Mouse (Mus musculus): ENCODE data around the gene Fosb. TPM values are rescaled to one million over a fixed set of nuclear protein-coding genes. Genes with fewer than 3 reads are reported as not detected.
"Not testable (repeated sequence)": the region's sequence is repeated elsewhere in the genome, so short reads cannot be mapped to it uniquely, and the experiment has no call there.

Fosb gene
- polyA plus RNA-seq, 1 experiment from 2014 or later: 0.26 TPM

DNA sequence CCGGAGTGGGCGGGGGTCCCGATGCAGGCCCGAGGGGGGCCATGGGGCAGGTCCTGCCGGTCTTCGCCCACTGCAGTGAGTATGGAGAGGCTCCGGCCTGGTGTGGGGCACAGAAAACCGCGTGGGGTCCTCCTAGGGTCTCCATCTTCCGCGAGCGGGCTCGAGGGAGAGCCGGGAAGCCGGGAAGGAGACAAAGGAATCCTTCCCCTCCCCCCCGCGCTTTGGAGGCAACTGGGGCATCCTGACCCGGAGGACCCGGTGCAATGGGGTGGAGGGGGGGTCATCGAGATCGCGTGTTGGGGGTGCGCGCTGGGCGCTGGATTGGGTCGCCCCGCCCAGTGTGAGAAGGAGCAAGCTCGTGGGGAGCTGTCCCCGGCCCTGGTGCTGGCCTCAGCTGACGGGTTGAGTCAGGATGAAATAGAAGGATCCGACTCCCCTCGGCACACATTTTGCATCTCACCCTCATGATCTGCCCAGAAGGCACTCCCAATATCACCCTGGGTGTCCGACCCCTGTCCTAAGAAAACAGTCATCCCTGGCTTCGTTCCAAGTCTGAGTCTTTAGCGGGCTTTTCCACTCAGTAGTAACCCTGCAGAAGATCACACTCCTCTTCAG lies 27.0 kb downstream of the Fosb start:
- ATAC-seq (replicated peaks; ENCODE audit: low FRiP score): peak; percentile 70
- H3K4me3 ChIP-seq (replicated peaks): peak overlapping the region; percentile 65
- H3K4me1 ChIP-seq: peaks cover 24% of the 10 kb centered on the region
- peak overlapping the region; percentile 98 for H3K4me2 ChIP-seq
- H3K27me3 ChIP-seq: peaks cover 56% of the 10 kb centered on the region
- H3K36me3 ChIP-seq: no peaks in the 10 kb centered on the region
- H3K27ac ChIP-seq: no peak overlapping the region
- H3K9ac ChIP-seq: peak overlapping the region; percentile 37; the same call in 1 of the 2 replicates
- WGBS: 1% methylated on average over 35 of the region's 35 CpGs
- no peaks in the 10 kb centered on the region for H3K9me3 ChIP-seq (replicated peaks)

DNA sequence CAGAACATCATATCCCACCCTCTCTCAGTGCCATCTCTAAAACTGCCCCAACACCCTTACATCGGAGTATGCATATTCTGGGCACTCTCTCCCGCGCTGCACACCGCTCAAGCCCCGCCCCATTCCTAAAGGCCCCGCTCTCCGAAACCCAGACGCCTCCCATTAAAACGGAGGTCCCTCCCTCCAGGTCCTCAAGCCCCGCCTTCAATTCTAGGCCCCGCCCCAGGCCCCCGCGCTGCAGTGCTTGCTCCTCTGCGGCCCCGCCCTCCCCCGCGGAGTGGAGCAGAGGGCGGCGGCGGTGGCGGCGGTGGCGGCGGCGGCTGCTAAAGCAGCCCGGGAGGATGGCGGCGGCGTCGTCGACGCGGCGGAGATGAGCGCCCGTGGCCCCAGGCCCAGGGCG lies 27.5 kb downstream of the Fosb start, which contains the start of gene Rtn2:
Gene Rtn2 (plus strand): TSS at position 240 of the 400 bp plus-strand sequence.
- peak within 1 kb of the TSS; percentile 37; the same call in 1 of the 2 replicates for H3K9ac ChIP-seq

DNA sequence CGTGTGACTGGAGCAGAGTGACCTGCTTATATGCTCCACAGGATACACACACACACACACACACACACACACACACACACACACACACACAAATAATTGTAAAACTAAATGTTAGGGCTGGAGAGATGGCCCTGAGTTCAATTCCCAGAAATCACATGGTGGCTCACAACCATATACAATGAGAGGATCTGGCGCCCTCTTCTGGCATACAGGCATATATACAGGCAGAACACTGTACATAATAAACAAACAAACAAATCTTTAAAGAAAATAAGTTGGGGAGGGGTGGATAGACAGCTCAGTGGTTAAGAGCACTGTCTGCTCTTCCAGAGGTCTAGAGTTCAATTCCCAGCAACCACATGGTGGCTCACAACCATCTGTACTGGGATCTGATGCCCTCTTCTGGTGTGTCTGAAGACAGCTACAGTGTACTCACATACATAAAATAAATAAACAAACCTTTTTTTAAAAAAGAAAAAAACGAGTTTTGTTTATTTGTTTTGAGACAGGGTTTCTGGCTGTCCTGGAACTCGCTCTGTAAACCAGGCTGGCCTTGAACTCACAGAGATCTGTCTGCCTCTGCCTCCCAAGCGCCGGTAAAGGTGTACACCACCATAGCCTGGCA lies 28.1 kb downstream of the Fosb start:
- not testable (repeated sequence) for H3K36me3 ChIP-seq; ATAC-seq (replicated peaks; ENCODE audit: low FRiP score); H3K27ac ChIP-seq; H3K9ac ChIP-seq; H3K9me3 ChIP-seq (replicated peaks)
- H3K4me3 ChIP-seq (replicated peaks): peak overlapping the region; percentile 65
- H3K27me3 ChIP-seq: peaks cover 67% of the 10 kb centered on the region
- 38% methylated on average over 6 of the region's 6 CpGs for WGBS
- H3K4me1 ChIP-seq: peaks cover 24% of the 10 kb centered on the region
- peak overlapping the region; percentile 98 for H3K4me2 ChIP-seq

More for the DNA sequence above, 27.5 kb downstream of the Fosb start, which contains the start of gene Rtn2:
- H3K9me3 ChIP-seq (replicated peaks): no peaks in the 10 kb centered on the region
- under 1% methylated on average over 34 of the region's 37 CpGs for WGBS
- peaks cover 24% of the 10 kb centered on the region for H3K4me1 ChIP-seq
- ATAC-seq (replicated peaks; ENCODE audit: low FRiP score): peak; percentile 79
- H3K4me2 ChIP-seq: peak within 1 kb of the TSS; percentile 98
- H3K36me3 ChIP-seq: no peaks in the 10 kb centered on the region
- H3K27ac ChIP-seq: no peak within 1 kb of the TSS
- H3K4me3 ChIP-seq (replicated peaks): peak within 1 kb of the TSS; percentile 65
- H3K27me3 ChIP-seq: peaks cover 62% of the 10 kb centered on the region

DNA sequence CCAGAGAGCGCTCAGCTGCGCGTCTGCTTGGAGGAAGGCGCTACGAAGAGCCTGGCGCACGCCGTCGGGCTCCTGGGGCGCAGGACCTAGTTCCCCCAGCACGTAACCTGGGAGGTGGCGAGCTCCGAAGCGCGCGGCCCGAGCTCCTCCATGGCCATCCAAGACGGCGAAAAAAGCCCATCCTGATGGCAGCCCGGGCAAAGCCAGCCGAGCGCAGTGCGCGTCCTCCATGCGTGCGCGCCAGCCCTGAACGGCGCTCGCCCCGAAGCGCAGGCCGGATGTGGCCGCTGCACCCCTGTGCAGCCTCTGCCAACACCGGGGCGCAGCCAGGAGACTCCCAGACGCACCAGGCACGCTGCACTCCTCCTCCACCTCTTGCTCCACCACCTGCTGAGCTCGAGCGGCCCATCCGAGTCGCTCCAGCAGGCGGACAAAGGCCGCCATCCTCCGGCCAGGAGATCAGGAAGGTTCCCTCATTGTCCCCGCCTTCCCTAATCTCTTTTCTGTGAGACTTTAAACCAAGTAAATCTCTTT lies 30.2 kb downstream of the Fosb start, which contains the start of gene Ppm1n:
Gene Ppm1n (minus strand): TSS at position 484 of the 534 bp plus-strand sequence.
- Histone ChIP-seq H3K4me1 (peaks cover 24% of the 10 kb centered on the region), H3K9ac (no peak within 1 kb of the TSS), H3K27ac (no peak within 1 kb of the TSS), H3K9me3 (replicated peaks) (no peaks in the 10 kb centered on the region), H3K27me3 (peaks cover 66% of the 10 kb centered on the region), H3K36me3 (no peaks in the 10 kb centered on the region), H3K4me3 (replicated peaks) (peak within 1 kb of the TSS; percentile 39), H3K4me2 (peak within 1 kb of the TSS; percentile 62)
- WGBS: 1% methylated on average over 46 of the region's 46 CpGs
- no peak for ATAC-seq (replicated peaks; ENCODE audit: low FRiP score)

DNA sequence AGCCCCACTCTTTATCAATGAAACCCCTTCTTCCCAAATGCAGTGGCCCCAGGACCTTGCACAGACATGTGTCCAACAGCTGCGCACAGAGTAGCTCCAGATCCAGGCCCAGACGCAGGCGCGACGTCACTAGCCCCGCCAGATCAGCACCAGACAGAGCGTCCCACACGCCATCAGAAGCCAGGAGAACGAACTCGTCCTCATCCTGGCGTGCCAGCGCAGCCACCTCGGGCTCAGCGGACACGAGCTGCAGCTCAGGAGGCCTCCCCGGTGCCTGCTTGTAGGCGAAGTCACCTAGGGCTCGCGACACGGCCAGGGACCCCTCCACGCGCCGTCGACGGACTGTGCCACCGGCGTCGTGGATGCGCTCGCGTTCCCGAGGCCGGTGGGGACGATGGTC lies 30.8 kb downstream of the Fosb start:
- H3K4me3 ChIP-seq (replicated peaks): peak overlapping the region; percentile 39
- no peak overlapping the region for H3K27ac ChIP-seq
- no peaks in the 10 kb centered on the region for H3K9me3 ChIP-seq (replicated peaks)
- H3K4me1 ChIP-seq: peaks cover 24% of the 10 kb centered on the region
- no peak overlapping the region for H3K9ac ChIP-seq
- 5% methylated on average over 34 of the region's 34 CpGs for WGBS
- H3K4me2 ChIP-seq: peak overlapping the region; percentile 62
- peaks cover 60% of the 10 kb centered on the region for H3K27me3 ChIP-seq
- no peaks in the 10 kb centered on the region for H3K36me3 ChIP-seq
- ATAC-seq (replicated peaks; ENCODE audit: low FRiP score): no peak

DNA sequence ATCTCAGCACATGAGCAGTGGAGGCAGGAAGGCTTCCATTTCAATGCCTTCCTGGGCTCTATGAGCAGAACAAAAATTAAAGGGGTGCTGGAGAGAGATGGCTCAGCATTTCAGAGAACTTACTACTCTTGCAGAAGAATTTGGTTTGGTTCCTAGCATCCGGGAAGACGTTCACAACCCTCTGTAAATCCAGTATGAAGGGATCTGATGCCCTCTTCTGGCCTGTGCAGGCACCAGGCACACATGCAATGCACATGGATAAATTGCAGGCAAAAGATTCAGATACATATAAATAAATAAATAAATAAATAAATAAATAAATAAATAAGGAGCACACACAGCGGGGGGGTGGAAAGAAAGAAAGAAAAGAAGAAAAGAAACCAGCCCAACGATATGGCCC lies 33.6 kb downstream of the Fosb start:
- H3K9ac ChIP-seq: no peak overlapping the region
- 62% methylated on average over 4 of the region's 4 CpGs for WGBS
- no peak overlapping the region for H3K4me3 ChIP-seq (replicated peaks)
- peaks cover 44% of the 10 kb centered on the region for H3K27me3 ChIP-seq
- no peaks in the 10 kb centered on the region for H3K9me3 ChIP-seq (replicated peaks)
- no peak overlapping the region for H3K27ac ChIP-seq
- H3K36me3 ChIP-seq: no peaks in the 10 kb centered on the region
- peaks cover 13% of the 10 kb centered on the region for H3K4me1 ChIP-seq
- no peak for ATAC-seq (replicated peaks; ENCODE audit: low FRiP score)
- no peak overlapping the region for H3K4me2 ChIP-seq

DNA sequence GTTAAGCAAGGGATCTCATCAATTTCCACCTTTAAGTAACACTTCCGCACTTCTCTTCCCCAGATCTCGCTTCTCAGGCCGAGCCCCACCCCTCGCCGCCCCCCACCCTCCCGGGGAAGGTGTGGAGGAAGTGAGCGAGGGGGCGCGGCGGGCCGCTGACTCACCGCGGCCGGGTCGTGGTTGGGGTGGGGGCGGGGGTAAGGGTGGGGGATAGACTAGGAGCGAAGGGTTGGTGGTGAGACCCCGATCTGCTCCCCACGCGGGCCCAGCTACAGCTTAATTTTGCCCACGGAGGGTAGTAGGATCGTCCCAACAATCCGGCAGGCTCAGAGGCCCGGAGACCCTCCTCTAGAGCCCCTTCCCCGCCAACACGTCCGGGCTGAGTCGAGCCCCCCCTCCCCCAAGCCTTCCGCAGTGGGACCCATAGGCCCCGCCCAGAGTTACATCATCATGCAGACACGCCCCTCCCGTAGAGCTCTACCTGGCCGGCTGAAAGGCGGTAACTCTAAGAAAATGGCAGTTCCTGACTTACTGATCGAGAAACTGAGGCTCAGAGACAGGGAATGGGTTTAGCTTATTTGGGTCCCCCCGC lies 37.6 kb downstream of the Fosb start:
- ATAC-seq (replicated peaks; ENCODE audit: low FRiP score): peak; percentile 73
- Histone ChIP-seq H3K4me2 (peak overlapping the region; percentile 96), H3K4me1 (peaks cover 39% of the 10 kb centered on the region), H3K9me3 (replicated peaks) (no peaks in the 10 kb centered on the region), H3K27me3 (peaks cover 4% of the 10 kb centered on the region; the same call in 1 of the 2 replicates), H3K4me3 (replicated peaks) (peak overlapping the region; percentile 98), H3K36me3 (peaks cover 11% of the 10 kb centered on the region), H3K9ac (peak overlapping the region; percentile 94), H3K27ac (peak overlapping the region; percentile 98)
- 1% methylated on average over 31 of the region's 36 CpGs for WGBS

DNA sequence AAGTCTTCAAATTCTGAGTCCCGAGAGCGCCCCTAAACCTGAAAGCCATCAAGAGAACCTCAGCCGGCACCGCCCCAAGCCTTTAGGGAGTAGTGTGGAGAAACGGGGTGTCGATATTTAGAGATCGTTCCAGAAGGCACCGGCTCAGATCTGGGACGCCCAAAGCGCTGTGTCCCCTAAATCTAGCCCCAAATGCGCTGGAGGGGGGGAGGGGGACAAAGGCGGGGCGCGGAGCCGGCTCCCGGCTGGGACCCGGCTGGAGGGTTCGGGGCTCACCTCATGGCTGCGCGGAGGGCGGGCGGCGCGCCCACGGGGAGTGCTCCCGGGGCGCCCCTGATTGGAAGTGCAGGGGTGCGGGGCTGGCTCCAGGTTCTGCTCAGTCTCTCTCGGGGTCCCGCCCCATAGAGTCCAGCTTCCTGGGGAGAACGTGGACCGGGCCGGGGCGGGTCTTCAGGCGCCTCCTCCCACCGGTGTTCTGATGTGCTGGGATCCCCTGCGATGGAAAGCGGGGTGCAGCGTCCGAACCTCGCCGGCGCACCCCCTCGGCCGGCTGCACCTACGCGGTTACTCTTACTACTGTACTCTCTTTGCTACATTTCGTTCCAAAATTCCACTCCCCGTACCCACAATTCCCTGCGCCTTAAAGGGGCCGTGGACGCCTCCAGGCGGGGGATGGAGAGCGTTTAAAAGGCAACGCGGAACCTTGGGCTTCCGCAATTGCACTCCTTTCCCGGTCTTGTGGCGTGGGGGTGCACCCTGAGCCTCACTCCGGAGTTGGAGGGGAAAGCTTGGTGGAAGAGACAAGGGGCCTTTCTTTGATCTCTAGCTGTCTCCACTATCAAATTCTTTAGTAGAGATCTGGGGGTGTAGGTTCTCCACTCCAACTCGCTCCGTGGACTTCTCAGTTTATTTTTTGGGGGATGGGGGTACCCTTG lies 38.3 kb downstream of the Fosb start, which contains the start of gene Vasp:
Gene Vasp (minus strand): TSS at position 580 of the 935 bp plus-strand sequence.
- peak; percentile 76 for ATAC-seq (replicated peaks; ENCODE audit: low FRiP score)
- H3K4me2 ChIP-seq: peak within 1 kb of the TSS; percentile 96
- peak within 1 kb of the TSS; percentile 98 for H3K4me3 ChIP-seq (replicated peaks)
- H3K36me3 ChIP-seq: peaks cover 14% of the 10 kb centered on the region
- under 1% methylated on average over 62 of the region's 62 CpGs for WGBS
- peak within 1 kb of the TSS; percentile 94 for H3K9ac ChIP-seq
- H3K27me3 ChIP-seq: no peaks in the 10 kb centered on the region
- peaks cover 46% of the 10 kb centered on the region for H3K4me1 ChIP-seq
- H3K27ac ChIP-seq: peak within 1 kb of the TSS; percentile 98
- no peaks in the 10 kb centered on the region for H3K9me3 ChIP-seq (replicated peaks)

DNA sequence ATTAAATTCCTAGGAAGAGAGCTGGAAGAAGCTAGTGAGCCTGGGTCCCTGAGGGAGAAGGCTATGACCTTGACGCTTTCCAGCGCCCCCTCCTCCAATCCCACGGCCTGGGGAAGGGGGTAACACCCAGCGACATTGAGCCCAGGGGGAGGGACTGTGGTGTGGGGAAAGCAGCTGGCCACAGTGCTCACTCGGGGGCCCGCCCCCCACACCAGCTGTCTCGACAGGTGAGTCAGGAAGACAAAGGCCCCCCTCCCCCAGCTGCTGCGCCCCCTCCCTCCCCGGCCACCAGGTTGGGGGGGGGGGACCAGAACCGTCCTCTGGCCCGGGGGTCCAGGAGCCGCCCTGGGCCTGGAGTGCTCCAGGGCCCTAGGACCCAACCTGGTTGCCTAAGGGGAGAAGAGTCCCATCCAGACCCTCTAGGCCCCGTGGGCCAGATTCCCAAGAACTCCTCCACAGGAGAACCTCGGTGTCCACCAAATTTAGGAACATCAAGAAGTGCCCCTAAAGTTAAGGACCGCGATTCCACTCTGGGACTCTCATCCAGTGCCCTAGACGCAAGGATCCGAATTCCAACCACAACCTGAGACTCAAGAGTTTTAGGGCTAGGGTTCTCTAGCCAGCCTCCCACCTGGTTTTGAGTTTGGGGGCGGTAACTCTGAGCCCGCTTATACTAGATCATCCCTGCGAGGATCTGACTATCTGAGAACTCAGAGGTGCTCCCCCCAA lies 39.2 kb downstream of the Fosb start:
- H3K36me3 ChIP-seq: peaks cover 20% of the 10 kb centered on the region
- peak overlapping the region; percentile 94 for H3K9ac ChIP-seq
- no peak for ATAC-seq (replicated peaks; ENCODE audit: low FRiP score)
- H3K4me2 ChIP-seq: peak overlapping the region; percentile 96
- under 1% methylated on average over 20 of the region's 21 CpGs for WGBS
- H3K4me1 ChIP-seq: peaks cover 55% of the 10 kb centered on the region
- peak overlapping the region; percentile 98 for H3K4me3 ChIP-seq (replicated peaks)
- H3K27ac ChIP-seq: peak overlapping the region; percentile 98
- H3K9me3 ChIP-seq (replicated peaks): no peaks in the 10 kb centered on the region
- H3K27me3 ChIP-seq: no peaks in the 10 kb centered on the region

DNA sequence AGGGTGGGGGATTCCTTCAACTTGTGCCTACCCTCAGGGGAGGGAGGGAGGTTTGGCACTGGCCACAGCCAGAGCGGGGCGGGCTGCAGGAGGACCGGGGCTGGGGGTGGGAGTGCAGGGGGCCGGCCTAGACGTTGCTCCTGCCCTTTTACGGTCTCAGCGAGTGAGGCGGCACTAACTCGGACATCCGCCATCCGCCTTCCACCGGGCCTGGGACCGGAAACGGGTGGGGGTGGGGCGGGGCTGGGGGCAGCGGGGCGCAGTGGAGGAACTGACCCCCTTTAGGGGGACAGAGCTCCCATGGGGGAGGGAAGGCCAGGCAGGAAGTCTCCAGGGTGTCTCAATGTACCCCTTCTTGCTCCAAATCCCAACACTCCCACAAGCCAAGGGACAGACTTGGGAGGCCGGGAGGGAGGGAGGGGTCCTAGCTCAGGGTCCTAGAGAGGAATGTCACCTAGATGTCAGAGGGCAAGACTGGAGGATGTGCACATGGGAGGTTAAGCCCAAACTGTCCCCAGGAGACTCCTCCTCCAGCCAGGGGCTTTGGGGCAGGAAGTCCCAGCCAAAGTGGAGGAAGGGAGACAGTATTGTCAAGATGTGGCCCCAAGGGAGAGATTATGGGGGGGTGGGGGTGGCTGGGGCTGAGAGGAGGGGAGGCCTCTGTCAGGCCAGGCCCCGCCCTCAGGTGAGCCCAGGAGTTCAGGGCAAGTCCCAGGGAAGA lies 40.0 kb downstream of the Fosb start:
- Histone ChIP-seq H3K27me3 (no peaks in the 10 kb centered on the region), H3K4me3 (replicated peaks) (peak overlapping the region; percentile 98), H3K9ac (peak overlapping the region; percentile 94), H3K4me1 (peaks cover 59% of the 10 kb centered on the region), H3K27ac (peak overlapping the region; percentile 98), H3K9me3 (replicated peaks) (no peaks in the 10 kb centered on the region), H3K36me3 (peaks cover 28% of the 10 kb centered on the region), H3K4me2 (peak overlapping the region; percentile 96)
- WGBS: 1% methylated on average over 18 of the region's 19 CpGs
- peak; percentile 71 for ATAC-seq (replicated peaks; ENCODE audit: low FRiP score)

Measured in kidney, embryonic 15.5 days (tissue).